In the genomic region with DNA sequence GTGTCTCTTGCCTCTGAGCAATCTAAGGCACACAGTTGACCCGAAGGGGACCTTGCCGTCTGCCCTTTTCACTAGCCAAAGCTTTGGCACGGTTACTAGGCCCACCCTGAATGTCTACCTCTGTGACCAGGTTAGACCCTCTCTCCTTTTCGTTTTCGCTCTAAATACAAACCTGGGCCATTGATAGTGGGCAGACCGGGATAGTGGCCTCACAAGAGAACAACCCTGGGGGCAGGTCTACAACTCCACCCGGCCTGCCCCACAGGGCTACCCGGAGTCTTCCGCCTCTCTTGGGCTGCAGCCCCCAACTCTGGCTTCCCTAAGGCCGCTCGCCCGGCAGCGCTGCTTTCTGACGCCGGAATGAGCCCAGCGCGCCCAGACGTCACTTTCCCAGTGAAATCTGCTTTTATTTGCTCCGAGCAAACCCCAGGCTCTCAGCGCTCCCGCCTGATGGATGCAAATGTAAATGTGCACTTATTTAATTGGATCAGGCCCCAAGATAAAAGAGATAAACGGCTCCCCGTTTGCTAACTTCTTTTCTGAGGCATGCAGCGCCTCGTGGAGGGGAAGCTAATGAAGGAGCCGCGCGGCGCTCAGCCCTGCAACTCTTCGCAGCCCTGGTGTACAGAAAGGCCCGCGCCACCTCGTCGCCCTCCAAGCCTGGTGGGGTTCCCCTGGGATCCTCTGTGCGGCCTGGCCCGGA, we compare ENCODE assay signal across 8 mouse cellular contexts. TPM values are rescaled to one million over a fixed set of nuclear protein-coding genes. Genes with fewer than 3 reads are reported as not detected.
DNase-seq lines count a peak whose midpoint lies in the region; ATAC-seq lines count a peak whose summit lies in the region.

No protein-coding gene starts in this region.

- H3K4me2 ChIP-seq in liver, embryonic 11.5 days, result no peak overlapping the region
- peak overlapping the region; percentile 69 for H3K4me2 ChIP-seq in embryonic facial prominence, embryonic 13.5 days
- H3K4me2 ChIP-seq in hindbrain, embryonic 16.5 days (ENCODE audit: low read length), result peak overlapping the region; percentile 47
- peak overlapping the region; percentile 52 for H3K4me2 ChIP-seq in neural tube, embryonic 13.5 days

- peak overlapping the region; percentile 8; the same call in 1 of the 2 replicates for H3K4me3 ChIP-seq in liver, embryonic 11.5 days (ENCODE audit: low read depth, low read length)
- H3K4me3 ChIP-seq in embryonic facial prominence, embryonic 13.5 days, result peak overlapping the region; percentile 45
- H3K4me3 ChIP-seq in hindbrain, embryonic 16.5 days (ENCODE audit: low read length), result peak overlapping the region; percentile 15
- H3K4me3 ChIP-seq in neural tube, embryonic 13.5 days, result peak overlapping the region; percentile 31

- H3K36me3 ChIP-seq in liver, embryonic 11.5 days (ENCODE audit: control insufficient read depth, insufficient read depth, low read length), result no peaks in the 10 kb centered on the region
- H3K36me3 ChIP-seq in embryonic facial prominence, embryonic 13.5 days, result peaks cover 3% of the 10 kb centered on the region
- H3K36me3 ChIP-seq in hindbrain, embryonic 16.5 days (ENCODE audit: control insufficient read depth, insufficient read depth, low read length), result no peaks in the 10 kb centered on the region
- no peaks in the 10 kb centered on the region for H3K36me3 ChIP-seq in neural tube, embryonic 13.5 days

- H3K4me1 ChIP-seq in liver, embryonic 11.5 days (replicated peaks; ENCODE audit: control insufficient read depth, insufficient read depth, low read length), result peaks cover 6% of the 10 kb centered on the region; the same call in 1 of the 2 replicates
- peaks cover 75% of the 10 kb centered on the region for H3K4me1 ChIP-seq in embryonic facial prominence, embryonic 13.5 days
- H3K4me1 ChIP-seq in hindbrain, embryonic 16.5 days (ENCODE audit: control insufficient read depth, insufficient read depth, low read depth, low read length), result no peaks in the 10 kb centered on the region; the same call in 1 of the 2 replicates
- H3K4me1 ChIP-seq in neural tube, embryonic 13.5 days (replicated peaks), result peaks cover 60% of the 10 kb centered on the region

- no peak overlapping the region for H3K27ac ChIP-seq in liver, embryonic 11.5 days (ENCODE audit: low read depth, low read length)
- H3K27ac ChIP-seq in embryonic facial prominence, embryonic 13.5 days, result peak overlapping the region; percentile 1; the same call in 1 of the 2 replicates
- peak overlapping the region; percentile 14; the same call in 1 of the 2 replicates for H3K27ac ChIP-seq in hindbrain, embryonic 16.5 days (ENCODE audit: low read depth, low read length)
- H3K27ac ChIP-seq in neural tube, embryonic 13.5 days (replicated peaks), result peak overlapping the region; percentile 47; the same call in 1 of the 2 replicates

- DNase-seq in liver, embryonic 11.5 days (ENCODE audit: low spot score), result peak; percentile 57
- DNase-seq in liver, result no peak
- no peak for DNase-seq in testis, postnatal 14 days (ENCODE audit: low spot score)
- no peak for DNase-seq in thymus, postnatal 25 days

- H3K9ac ChIP-seq in liver, embryonic 11.5 days (ENCODE audit: low read depth, low read length), result no peak overlapping the region
- H3K9ac ChIP-seq in embryonic facial prominence, embryonic 13.5 days, result peak overlapping the region; percentile 69
- H3K9ac ChIP-seq in hindbrain, embryonic 16.5 days (ENCODE audit: low read depth, low read length), result peak overlapping the region; percentile 39; the same call in 1 of the 2 replicates
- H3K9ac ChIP-seq in neural tube, embryonic 13.5 days, result peak overlapping the region; percentile 34; the same call in 1 of the 2 replicates

- no peak for ATAC-seq in liver, embryonic 11.5 days (replicated peaks; ENCODE audit: low FRiP score)
- no peak for ATAC-seq in embryonic facial prominence, embryonic 13.5 days (ENCODE audit: insufficient number of reproducible peaks, insufficient read depth, low FRiP score, low TSS enrichment, low read depth)
- no peak for ATAC-seq in hindbrain, embryonic 16.5 days
- peak; percentile 20; the same call in 1 of the 2 replicates for ATAC-seq in neural tube, embryonic 13.5 days (ENCODE audit: low read depth)
- ATAC-seq in granulocyte monocyte progenitor cell, adult 5-6 weeks (replicated peaks; ENCODE audit: poor library complexity, severe bottlenecking), result no peak

- H3K9me3 ChIP-seq in liver, embryonic 11.5 days (ENCODE audit: control insufficient read depth, low read length), result no peaks in the 10 kb centered on the region
- no peaks in the 10 kb centered on the region for H3K9me3 ChIP-seq in embryonic facial prominence, embryonic 13.5 days
- H3K9me3 ChIP-seq in hindbrain, embryonic 16.5 days (ENCODE audit: control insufficient read depth, low read length), result no peaks in the 10 kb centered on the region
- no peaks in the 10 kb centered on the region for H3K9me3 ChIP-seq in neural tube, embryonic 13.5 days

- peaks cover 86% of the 10 kb centered on the region for H3K27me3 ChIP-seq in liver, embryonic 11.5 days (replicated peaks; ENCODE audit: control insufficient read depth, insufficient read depth, low read length)
- H3K27me3 ChIP-seq in embryonic facial prominence, embryonic 13.5 days, result peaks cover 86% of the 10 kb centered on the region
- H3K27me3 ChIP-seq in hindbrain, embryonic 16.5 days (replicated peaks; ENCODE audit: control insufficient read depth, insufficient read depth, low read length), result peaks cover 27% of the 10 kb centered on the region
- peaks cover 84% of the 10 kb centered on the region for H3K27me3 ChIP-seq in neural tube, embryonic 13.5 days

- 4% methylated on average over 36 of the region's 36 CpGs for WGBS in liver, embryonic 11.5 days
- WGBS in embryonic facial prominence, embryonic 13.5 days, result 5% methylated on average over 36 of the region's 36 CpGs
- WGBS in hindbrain, embryonic 16.5 days, result 3% methylated on average over 36 of the region's 36 CpGs
- WGBS in neural tube, embryonic 13.5 days, result 1% methylated on average over 36 of the region's 36 CpGs

RNA-seq across cellular contexts. Expression of a gene that starts 8.0 kb away (rescaled TPM):
- 1.3 and 1.4 TPM in 2 replicates for polyA plus RNA-seq in liver, embryonic 11.5 days (2014; fragmentation: Nextera tagmentation; extraction: Ambion mirVana)
- polyA plus RNA-seq in embryonic facial prominence, embryonic 13.5 days (2015; fragmentation: Nextera tagmentation; extraction: Ambion mirVana), result 21.2 and 27.2 TPM in 2 replicates
- polyA plus RNA-seq in hindbrain, embryonic 16.5 days (2015; fragmentation: Nextera tagmentation; extraction: Ambion mirVana), result 8.0 and 9.4 TPM in 2 replicates
- polyA plus RNA-seq in neural tube, embryonic 13.5 days (2015; fragmentation: Nextera tagmentation; extraction: Ambion mirVana), result 8.5 and 9.9 TPM in 2 replicates
- not detected in 2 replicates for total RNA-seq in granulocyte monocyte progenitor cell, adult 5-6 weeks (2014; fragmentation: Nextera tagmentation)
- total RNA-seq in granulocyte monocyte progenitor cell, adult 5-6 weeks (2017), result not detected in 2 replicates
